Mouse (Mus musculus) lung, embryonic 14.5 days (tissue): Measurements from ENCODE around the gene Smurf2. TPM values are rescaled to one million over a fixed set of nuclear protein-coding genes. Genes with fewer than 3 reads are reported as not detected.

Source experiments
- ATAC-seq: fragments of 200-750 bp; cut with Nextera tagmentation; 2 replicates; pipeline ENCODE4 v1.8.0; 2017; ENCODE audit warnings: mild to moderate bottlenecking, moderate TSS enrichment, moderate library complexity; ENCODE audit not compliant: insufficient read depth
- DNase-seq: peaks from one replicate; pipeline ENCODE4 v3.0.0-alpha.2; 2015
- H3K27ac ChIP-seq: fragments of 300-500 bp; sonication (generic); 2 replicates; pipeline ENCODE4 v1.5.1; 2014; ENCODE audit warnings: low read depth, mild to moderate bottlenecking, moderate library complexity
- H3K27me3 ChIP-seq: fragments of 300-500 bp; sonication (generic); 2 replicates; pipeline ENCODE4 v1.6.1; 2014; ENCODE audit warnings: low read length, control low read depth; ENCODE audit not compliant: insufficient read depth
- H3K36me3 ChIP-seq: fragments of 300-500 bp; sonication (generic); 2 replicates; pipeline ENCODE4 v1.6.1; 2014; ENCODE audit warnings: control low read depth; ENCODE audit not compliant: insufficient read depth
- H3K4me1 ChIP-seq: fragments of 300-500 bp; sonication (generic); 2 replicates; pipeline ENCODE4 v1.6.1; 2014; ENCODE audit warnings: antibody characterized with exemption, control low read depth; ENCODE audit not compliant: insufficient read depth
- H3K4me2 ChIP-seq: fragments of 300-500 bp; sonication (generic); 2 replicates; pipeline ENCODE4 v1.6.1; 2014; ENCODE audit warnings: mild to moderate bottlenecking
- H3K4me3 ChIP-seq: fragments of 300-500 bp; sonication (generic); 2 replicates; pipeline ENCODE4 v1.5.1; 2014; ENCODE audit warnings: low read depth, low read length
- H3K9ac ChIP-seq: fragments of 300-500 bp; sonication (generic); 2 replicates; pipeline ENCODE4 v1.6.1; 2014
- H3K9me3 ChIP-seq: fragments of 300-500 bp; sonication (generic); 2 replicates; pipeline ENCODE4 v1.6.1; 2016; ENCODE audit warnings: low read depth, low read length, control low read depth
- CTCF ChIP-seq: IDR thresholded peaks from 2 replicates; pipeline ENCODE4 v1.5.1; 2016; ENCODE audit warnings: antibody characterized with exemption, low read depth
- WGBS: fragments of 180-500 bp; shearing (Covaris S2); extraction: QIAGEN DNeasy Blood & Tissue Kit; methylation state at CpG from one replicate; pipeline ENCODE4 v1.1.7; 2014; 5-methylcytosine and 5-hydroxymethylcytosine counted together
- polyA plus RNA-seq: library from polyadenylated mRNA; unstranded; fragments of >200 nt; fragmentation: Nextera tagmentation; extraction: Ambion mirVana; gene quantifications from 2 replicates; pipeline ENCODE4 v1.2.1, GENCODE M21; 2014

The Smurf2 gene
- polyA plus RNA-seq, 1 experiment from 2014 or later = 21.5 TPM

DNA sequence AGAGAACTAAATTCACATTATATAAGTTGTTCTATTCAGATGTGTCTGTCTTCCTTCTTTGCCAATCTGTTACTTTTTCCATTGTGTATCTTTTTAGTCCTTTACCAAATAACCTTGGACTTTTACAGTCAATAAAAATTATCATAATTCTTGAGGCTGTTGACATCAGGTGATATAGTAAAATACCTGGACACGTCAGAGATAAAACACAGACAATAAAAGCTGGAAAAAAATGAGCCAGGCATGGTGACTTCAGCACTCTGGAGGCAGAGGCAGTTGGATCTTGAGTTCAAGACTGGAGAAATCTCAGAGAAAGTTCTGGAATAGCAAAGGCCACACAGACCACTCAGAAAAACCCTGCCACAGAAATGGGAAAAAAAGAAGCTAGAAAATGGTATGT, 13.3 kb downstream of the Smurf2 start:
- no peaks in the 10 kb centered on the region for H3K27me3 ChIP-seq
- DNase-seq (no peak), ATAC-seq (no peak)
- no peak overlapping the region for H3K9ac ChIP-seq
- peaks cover 8% of the 10 kb centered on the region; the same call in 1 of the 2 replicates for H3K36me3 ChIP-seq
- no peaks in the 10 kb centered on the region for H3K9me3 ChIP-seq
- TF ChIP-seq CTCF = no peak
- no peak overlapping the region for H3K4me2 ChIP-seq
- H3K4me1 ChIP-seq = no peaks in the 10 kb centered on the region
- 77% methylated on average over 1 of the region's 1 CpGs for WGBS
- no peak overlapping the region for H3K27ac ChIP-seq
- no peak overlapping the region for H3K4me3 ChIP-seq

- Histone ChIP-seq H3K4me2 (no peak overlapping the region), H3K4me3 (no peak overlapping the region), H3K9ac (no peak overlapping the region), H3K36me3 (peaks cover 8% of the 10 kb centered on the region; the same call in 1 of the 2 replicates), H3K27ac (no peak overlapping the region), H3K9me3 (no peaks in the 10 kb centered on the region), H3K27me3 (no peaks in the 10 kb centered on the region), H3K4me1 (no peaks in the 10 kb centered on the region)
- ATAC-seq = no peak
- WGBS = 88% methylated on average over 4 of the region's 4 CpGs
- DNase-seq = no peak
- no peak for TF ChIP-seq CTCF
Measured at GRCm38 (mm10) chr11:106905707-106906106, 14.8 kb downstream of the Smurf2 start.

GRCm38 (mm10) chr11:106899804-106900203, 20.7 kb downstream of the Smurf2 start:
- Histone ChIP-seq H3K27me3 (no peaks in the 10 kb centered on the region), H3K4me3 (no peak overlapping the region), H3K36me3 (no peaks in the 10 kb centered on the region), H3K9me3 (no peaks in the 10 kb centered on the region), H3K9ac (no peak overlapping the region), H3K4me1 (no peaks in the 10 kb centered on the region; the same call in 1 of the 2 replicates), H3K4me2 (no peak overlapping the region), H3K27ac (no peak overlapping the region)
- WGBS = 78% methylated on average over 1 of the region's 1 CpGs
- no peak for DNase-seq
- no peak for TF ChIP-seq CTCF
- ATAC-seq = no peak

DNA sequence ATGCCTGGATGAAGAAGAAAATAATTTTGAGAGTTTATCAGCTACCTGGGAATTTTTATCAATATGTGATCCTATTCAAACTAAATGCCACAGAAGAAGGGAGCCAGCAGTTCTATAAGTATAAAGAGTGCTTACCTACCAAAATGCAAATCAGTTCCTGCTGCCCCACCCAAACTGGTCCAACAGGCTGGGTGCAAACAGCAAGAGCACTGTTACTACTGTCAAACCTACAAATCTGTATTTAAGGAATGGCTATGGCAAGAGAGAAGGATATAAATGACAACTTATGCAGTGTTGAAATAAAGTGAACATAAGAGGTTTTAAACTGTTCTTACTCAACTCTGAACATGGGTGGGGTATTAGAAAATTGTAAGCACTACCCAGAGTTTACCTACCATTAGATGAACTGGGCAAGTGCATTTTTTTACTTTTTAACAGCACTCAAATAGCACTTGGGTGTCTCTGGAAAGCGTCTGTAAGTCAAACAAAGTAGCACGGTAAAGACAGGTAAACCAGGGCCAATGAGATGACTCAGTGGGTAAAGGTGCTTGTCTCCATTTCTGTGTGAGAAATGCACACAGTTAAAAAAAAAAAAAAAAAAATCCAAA, 23.9 kb downstream of the Smurf2 start:
- H3K4me2 ChIP-seq = no peak overlapping the region
- ATAC-seq = no peak; the same call in 1 of the 2 replicates
- WGBS = 64% methylated on average over 2 of the region's 2 CpGs
- no peaks in the 10 kb centered on the region; the same call in 1 of the 2 replicates for H3K4me1 ChIP-seq
- DNase-seq = peak; percentile 56
- TF ChIP-seq CTCF = no peak
- H3K36me3 ChIP-seq = no peaks in the 10 kb centered on the region
- peak overlapping the region; percentile 42; the same call in 1 of the 2 replicates for H3K27ac ChIP-seq
- no peaks in the 10 kb centered on the region for H3K9me3 ChIP-seq
- no peaks in the 10 kb centered on the region for H3K27me3 ChIP-seq
- H3K4me3 ChIP-seq = no peak overlapping the region
- no peak overlapping the region for H3K9ac ChIP-seq

DNA sequence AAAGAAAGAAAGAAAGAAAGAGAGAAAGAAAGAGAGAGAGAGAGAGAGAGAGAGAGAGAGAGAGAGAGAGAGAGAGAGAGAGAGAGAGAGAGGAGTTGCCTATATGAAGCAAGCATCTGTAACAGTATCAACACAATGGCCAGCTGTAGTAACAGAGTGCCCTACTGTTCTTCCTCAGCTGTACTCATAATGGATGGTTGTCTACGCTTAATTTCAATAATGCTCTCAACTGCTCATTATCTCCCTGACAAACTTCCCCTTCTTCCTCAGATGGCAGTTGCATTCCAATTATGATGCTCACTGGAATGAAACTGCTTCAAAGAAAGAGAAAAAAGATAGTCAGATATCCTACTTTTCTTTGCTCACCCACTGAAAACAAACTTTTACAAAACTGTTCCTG, 36.9 kb downstream of the Smurf2 start:
- no peak for TF ChIP-seq CTCF
- H3K27ac ChIP-seq = no peak overlapping the region
- 89% methylated on average over 1 of the region's 1 CpGs for WGBS
- peaks cover 12% of the 10 kb centered on the region; the same call in 1 of the 2 replicates for H3K4me1 ChIP-seq
- H3K27me3 ChIP-seq = no peaks in the 10 kb centered on the region
- no peak overlapping the region for H3K9ac ChIP-seq
- H3K36me3 ChIP-seq = no peaks in the 10 kb centered on the region
- H3K4me3 ChIP-seq = no peak overlapping the region
- H3K4me2 ChIP-seq = no peak overlapping the region
- H3K9me3 ChIP-seq = no peaks in the 10 kb centered on the region
- DNase-seq (no peak), ATAC-seq (no peak)

DNA sequence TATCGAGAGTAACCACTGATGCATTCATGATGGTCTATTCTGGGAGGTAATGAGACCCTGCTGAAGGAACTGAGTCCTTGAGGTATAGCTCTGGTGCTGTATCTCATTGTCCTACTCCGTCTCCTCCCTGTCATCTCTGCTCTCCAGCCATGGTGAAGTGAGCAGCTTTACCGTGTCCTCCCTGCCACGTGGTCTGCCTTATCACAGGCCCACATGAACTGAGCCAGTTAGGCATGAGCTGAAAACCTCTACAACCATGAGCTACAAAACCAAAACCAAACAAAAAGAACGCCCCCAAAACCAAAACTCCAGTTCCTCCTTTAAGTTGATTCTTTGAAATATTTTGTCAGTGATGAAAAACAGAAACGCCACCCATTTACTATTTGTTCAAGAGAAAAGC, 47.9 kb downstream of the Smurf2 start:
- no peak overlapping the region for H3K9ac ChIP-seq
- H3K9me3 ChIP-seq = no peaks in the 10 kb centered on the region
- no peaks in the 10 kb centered on the region for H3K4me1 ChIP-seq
- no peak overlapping the region for H3K4me2 ChIP-seq
- ATAC-seq = no peak
- TF ChIP-seq CTCF = no peak
- no peak overlapping the region for H3K4me3 ChIP-seq
- H3K27ac ChIP-seq = no peak overlapping the region
- H3K27me3 ChIP-seq = no peaks in the 10 kb centered on the region
- no peak for DNase-seq
- WGBS = 84% methylated on average over 6 of the region's 6 CpGs
- H3K36me3 ChIP-seq = peaks cover 9% of the 10 kb centered on the region

DNA sequence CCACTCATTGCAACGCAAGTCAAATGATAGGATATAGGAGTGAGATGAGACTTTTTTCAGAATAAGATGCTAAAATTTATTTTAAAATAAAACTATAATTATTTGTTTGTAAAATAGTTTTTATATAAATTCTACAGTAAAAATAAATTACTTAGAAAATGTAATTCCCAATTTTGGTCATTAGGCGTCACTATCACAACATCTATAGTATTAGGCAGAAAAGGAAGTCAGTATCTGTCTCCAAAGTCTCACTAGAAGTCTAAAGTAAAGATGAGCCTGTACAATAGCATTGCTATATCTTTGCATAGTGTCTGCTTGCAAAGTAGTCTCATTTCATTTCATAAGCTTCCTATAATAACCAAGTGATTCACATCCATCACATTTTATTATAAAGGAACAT, 69.1 kb downstream of the Smurf2 start:
- Histone ChIP-seq H3K4me1 (no peaks in the 10 kb centered on the region), H3K27me3 (no peaks in the 10 kb centered on the region), H3K9ac (no peak overlapping the region), H3K4me3 (no peak overlapping the region), H3K36me3 (peaks cover 64% of the 10 kb centered on the region), H3K27ac (no peak overlapping the region), H3K4me2 (no peak overlapping the region), H3K9me3 (no peaks in the 10 kb centered on the region)
- peak; percentile 77 for DNase-seq
- peak; percentile 53 for TF ChIP-seq CTCF
- no peak for ATAC-seq
- 50% methylated on average over 2 of the region's 2 CpGs for WGBS
